In the genomic region with DNA sequence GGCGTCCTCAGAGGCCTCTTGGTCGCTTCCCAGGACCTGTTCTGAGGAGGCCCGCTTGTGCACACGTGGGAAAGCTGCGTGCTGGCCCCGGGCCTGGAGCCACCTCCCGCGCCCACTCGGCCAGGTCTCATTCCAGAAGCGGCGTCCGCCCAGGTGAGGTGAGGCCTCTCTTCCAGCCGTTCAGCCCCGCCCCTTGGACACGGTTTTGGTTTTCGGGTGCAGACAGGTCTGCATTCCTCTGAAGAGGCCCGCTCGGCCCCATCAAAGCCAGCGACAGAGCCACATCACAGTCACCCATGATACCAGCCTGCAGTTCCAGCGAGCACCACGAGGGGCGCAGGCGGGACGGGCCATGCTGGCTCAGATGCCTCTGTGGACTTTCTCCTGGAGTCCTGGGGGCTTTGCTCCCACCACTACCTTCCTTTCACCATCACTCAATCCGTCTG, we compare ENCODE assay signal across 8 mouse cellular contexts. TPM values are rescaled to one million over a fixed set of nuclear protein-coding genes. Genes with fewer than 3 reads are reported as not detected.
DNase-seq lines count a peak whose midpoint lies in the region; ATAC-seq and TF ChIP-seq lines count a peak whose summit lies in the region.

No protein-coding gene starts in this region.

- WGBS in forebrain, embryonic 16.5 days: 21% methylated on average over 25 of the region's 25 CpGs
- 23% methylated on average over 25 of the region's 25 CpGs for WGBS in liver, embryonic 16.5 days (ENCODE audit: insufficient replicate concordance)
- WGBS in neural tube, embryonic 14.5 days: 22% methylated on average over 25 of the region's 25 CpGs

- no peaks in the 10 kb centered on the region for H3K27me3 ChIP-seq in forebrain, embryonic 16.5 days (replicated peaks; ENCODE audit: control insufficient read depth, insufficient read depth, low read length)
- H3K27me3 ChIP-seq in liver, embryonic 16.5 days (ENCODE audit: control insufficient read depth, insufficient read depth, low read depth, low read length): no peaks in the 10 kb centered on the region
- H3K27me3 ChIP-seq in neural tube, embryonic 14.5 days (ENCODE audit: control insufficient read depth, insufficient read depth, low read length): no peaks in the 10 kb centered on the region
- H3K27me3 ChIP-seq in testis, adult 2 months (ENCODE audit: control insufficient read depth, insufficient read depth, low read length): no peaks in the 10 kb centered on the region

- H3K4me3 ChIP-seq in forebrain, embryonic 16.5 days (replicated peaks; ENCODE audit: low read length): peak overlapping the region; percentile 29
- no peak overlapping the region for H3K4me3 ChIP-seq in liver, embryonic 16.5 days (ENCODE audit: low read depth, low read length)
- no peak overlapping the region; the same call in 1 of the 2 replicates for H3K4me3 ChIP-seq in neural tube, embryonic 14.5 days (ENCODE audit: low read depth, low read length)
- peak overlapping the region; percentile 74 for H3K4me3 ChIP-seq in testis, adult 2 months (ENCODE audit: control insufficient read depth, low read depth, low read length)

- no peaks in the 10 kb centered on the region for H3K9me3 ChIP-seq in forebrain, embryonic 16.5 days (ENCODE audit: control insufficient read depth, low read length)
- no peaks in the 10 kb centered on the region for H3K9me3 ChIP-seq in liver, embryonic 16.5 days (replicated peaks; ENCODE audit: control insufficient read depth, low read length)
- H3K9me3 ChIP-seq in neural tube, embryonic 14.5 days (ENCODE audit: control insufficient read depth, low read length): no peaks in the 10 kb centered on the region

- TF ChIP-seq CTCF in testis, adult 2 months (IDR thresholded peaks at IDR 0.05; ENCODE audit: control insufficient read depth, insufficient read depth, insufficient replicate concordance, low read depth, low read length): peak; percentile 100

- H3K4me2 ChIP-seq in forebrain, embryonic 16.5 days (ENCODE audit: low read length): peak overlapping the region; percentile 53
- peak overlapping the region; percentile 36 for H3K4me2 ChIP-seq in liver, embryonic 16.5 days (ENCODE audit: low read depth, low read length)
- H3K4me2 ChIP-seq in neural tube, embryonic 14.5 days (ENCODE audit: low read depth, low read length): peak overlapping the region; percentile 31

- peak; percentile 37 to 55 for DNase-seq in CD8-positive naive resting alpha-beta T cell, adult 2 months (ENCODE audit: low read depth in 2 of 2, low spot score in 2 of 2)
- DNase-seq in cerebellum, adult 18-20 months: peak; percentile 51 to 68
- peak; percentile 87 for DNase-seq in heart, postnatal 4 days
- DNase-seq in layer of hippocampus, adult 11-12 months (ENCODE audit: low spot score): peak; percentile 66

- ATAC-seq in forebrain, embryonic 16.5 days: peak; percentile 70
- no peak for ATAC-seq in liver, embryonic 16.5 days (ENCODE audit: low read depth)
- peak; percentile 75 for ATAC-seq in neural tube, embryonic 14.5 days (ENCODE audit: low read depth)

- H3K9ac ChIP-seq in forebrain, embryonic 16.5 days (replicated peaks; ENCODE audit: low read depth, low read length): peak overlapping the region; percentile 38
- H3K9ac ChIP-seq in liver, embryonic 16.5 days (ENCODE audit: low read depth, low read length): no peak overlapping the region
- H3K9ac ChIP-seq in neural tube, embryonic 14.5 days (replicated peaks; ENCODE audit: low read depth, low read length): no peak overlapping the region

- H3K4me1 ChIP-seq in forebrain, embryonic 16.5 days (replicated peaks; ENCODE audit: control insufficient read depth, insufficient read depth, low read length): no peaks in the 10 kb centered on the region; the same call in 1 of the 2 replicates
- H3K4me1 ChIP-seq in liver, embryonic 16.5 days (ENCODE audit: control insufficient read depth, low read depth, low read length): no peaks in the 10 kb centered on the region
- H3K4me1 ChIP-seq in neural tube, embryonic 14.5 days (ENCODE audit: control insufficient read depth, insufficient read depth, low read length): peaks cover 10% of the 10 kb centered on the region; the same call in 1 of the 2 replicates
- peaks cover 8% of the 10 kb centered on the region for H3K4me1 ChIP-seq in testis, adult 2 months (ENCODE audit: control insufficient read depth, insufficient read depth, low read length)

- no peak overlapping the region for H3K27ac ChIP-seq in forebrain, embryonic 16.5 days (ENCODE audit: low read length)
- H3K27ac ChIP-seq in liver, embryonic 16.5 days (ENCODE audit: low read length): no peak overlapping the region
- no peak overlapping the region for H3K27ac ChIP-seq in neural tube, embryonic 14.5 days (ENCODE audit: low read depth, low read length)
- H3K27ac ChIP-seq in testis, adult 2 months (ENCODE audit: control insufficient read depth, insufficient read depth, low read depth, low read length): no peak overlapping the region

- no peak for TF ChIP-seq POLR2A in testis, adult 2 months (IDR thresholded peaks at IDR 0.05; ENCODE audit: control insufficient read depth, low read depth, low read length)

- no peaks in the 10 kb centered on the region for H3K36me3 ChIP-seq in forebrain, embryonic 16.5 days (ENCODE audit: control insufficient read depth, insufficient read depth)
- H3K36me3 ChIP-seq in liver, embryonic 16.5 days (ENCODE audit: control insufficient read depth, insufficient read depth): no peaks in the 10 kb centered on the region
- no peaks in the 10 kb centered on the region for H3K36me3 ChIP-seq in neural tube, embryonic 14.5 days (ENCODE audit: control insufficient read depth, insufficient read depth, low read length)
- H3K36me3 ChIP-seq in testis, adult 2 months (ENCODE audit: control insufficient read depth, insufficient read depth, low read length): no peaks in the 10 kb centered on the region

RNA-seq across cellular contexts. Expression of a gene that starts 51.9 kb away (rescaled TPM):
- 1.7 and 2.6 TPM in 2 replicates for polyA plus RNA-seq in forebrain, embryonic 16.5 days (2015; fragmentation: Nextera tagmentation; extraction: Ambion mirVana)
- 10 to 100 TPM; 44.3 to 44.9 TPM for total RNA-seq in heart, postnatal 4 days (2021)
- 0.63 and 0.81 TPM in 2 replicates for polyA plus RNA-seq in liver, embryonic 16.5 days (2015; fragmentation: Nextera tagmentation; extraction: Ambion mirVana)
- polyA plus RNA-seq in neural tube, embryonic 14.5 days (2014; fragmentation: Nextera tagmentation; extraction: Ambion mirVana): 2.6 and 2.8 TPM in 2 replicates
- polyA plus RNA-seq in testis, adult 2 months (2012; rRNA removed): 123 and 156 TPM in 2 replicates

Comparison
In these comparisons a context has a peak if more than half of its experiments do, and no peak if none do; other contexts are left out.
1. H3K4me3 ChIP-seq: peak in forebrain, embryonic 16.5 days (single experiment) and testis, adult 2 months (single experiment); none in liver, embryonic 16.5 days (single experiment) and neural tube, embryonic 14.5 days (single experiment).
2. RNA of a gene that starts 51.9 kb away (polyA plus RNA-seq): 123 to 156 TPM in testis, adult 2 months; 2.6 to 2.8 TPM in neural tube, embryonic 14.5 days, 1.7 to 2.6 TPM in forebrain, embryonic 16.5 days and 0.63 to 0.81 TPM in liver, embryonic 16.5 days; every median in the first group is over 10 times any median in the second.
3. Peak in every context shown above with its lines, with median percentiles within 50 percentile points of each other: DNase-seq and H3K4me2 ChIP-seq.